Mouse (Mus musculus) heart, embryonic 14.5 days (tissue): Measurements from ENCODE around the gene Cox7b2. TPM values are rescaled to one million over a fixed set of nuclear protein-coding genes. Genes with fewer than 3 reads are reported as not detected.

Experiments
- ATAC-seq: fragments of 200-750 bp; cut with Nextera tagmentation; 2 replicates; pipeline ENCODE4 v1.8.0; 2017; ENCODE audit warnings: low read depth, moderate TSS enrichment; ENCODE audit not compliant: insufficient number of reproducible peaks, insufficient read depth, low FRiP score
- H3K27ac ChIP-seq, 2 experiments: fragments of 200-500 bp in 1 of 2; fragments of 300-500 bp in 1 of 2; sonication (generic) in 1 of 2; replicated peaks in 1 of 2; 2 replicates each; pipeline ENCODE4 v1.5.1; 2012 to 2014; ENCODE audit warnings: low read depth in 2 of 2, low read length in 2 of 2, control low read depth in 1 of 2, mild to moderate bottlenecking in 1 of 2, mixed read lengths in 1 of 2; ENCODE audit not compliant: control insufficient read depth in 1 of 2, insufficient read depth in 1 of 2
- H3K27me3 ChIP-seq: fragments of 300-500 bp; sonication (generic); 2 replicates; pipeline ENCODE4 v1.6.1; 2014; ENCODE audit warnings: mild to moderate bottlenecking, low read length, control low read depth; ENCODE audit not compliant: control insufficient read depth, insufficient read depth
- H3K36me3 ChIP-seq: fragments of 300-500 bp; sonication (generic); 2 replicates; pipeline ENCODE4 v1.6.1; 2014; ENCODE audit warnings: mild to moderate bottlenecking, control low read depth, low read length, mixed read lengths; ENCODE audit not compliant: control insufficient read depth, insufficient read depth
- H3K4me1 ChIP-seq, 2 experiments: fragments of 200-500 bp in 1 of 2; fragments of 300-500 bp in 1 of 2; sonication (generic) in 1 of 2; 2 replicates each; pipeline ENCODE4 v1.6.1; 2012 to 2014; ENCODE audit warnings: low read length in 2 of 2, control low read depth in 1 of 2, mixed read lengths in 1 of 2; ENCODE audit not compliant: control insufficient read depth in 2 of 2, insufficient read depth in 2 of 2
- H3K4me2 ChIP-seq: fragments of 300-500 bp; sonication (generic); 2 replicates; pipeline ENCODE4 v1.6.1; 2014; ENCODE audit warnings: mild to moderate bottlenecking, low read length
- H3K4me3 ChIP-seq, 2 experiments: fragments of 200-500 bp in 1 of 2; fragments of 300-500 bp in 1 of 2; sonication (generic) in 1 of 2; 2 replicates each; pipeline ENCODE4 v1.5.1; 2012 to 2014; ENCODE audit warnings: low read length in 2 of 2, mild to moderate bottlenecking in 2 of 2, control low read depth in 1 of 2, low read depth in 1 of 2, moderate library complexity in 1 of 2; ENCODE audit not compliant: control insufficient read depth in 1 of 2, insufficient read depth in 1 of 2
- H3K9ac ChIP-seq: fragments of 300-500 bp; sonication (generic); 2 replicates; pipeline ENCODE4 v1.6.1; 2014; ENCODE audit warnings: mild to moderate bottlenecking, low read length
- H3K9me3 ChIP-seq: fragments of 300-500 bp; sonication (generic); 2 replicates; pipeline ENCODE4 v1.6.1; 2016; ENCODE audit warnings: low read length, control low read depth; ENCODE audit not compliant: control insufficient read depth
- WGBS: fragments of 180-500 bp; shearing (Covaris S2); extraction: QIAGEN DNeasy Blood & Tissue Kit; methylation state at CpG from one replicate; pipeline ENCODE4 v1.1.7; 2014; 5-methylcytosine and 5-hydroxymethylcytosine counted together
- polyA plus RNA-seq: library from polyadenylated mRNA; unstranded; fragments of >200 nt; fragmentation: Nextera tagmentation; extraction: Ambion mirVana; gene quantifications from 2 replicates; pipeline ENCODE4 v1.2.1, GENCODE M21; 2014

Gene Cox7b2
- polyA plus RNA-seq, 1 experiment from 2014 or later: 0.42 TPM

DNA sequence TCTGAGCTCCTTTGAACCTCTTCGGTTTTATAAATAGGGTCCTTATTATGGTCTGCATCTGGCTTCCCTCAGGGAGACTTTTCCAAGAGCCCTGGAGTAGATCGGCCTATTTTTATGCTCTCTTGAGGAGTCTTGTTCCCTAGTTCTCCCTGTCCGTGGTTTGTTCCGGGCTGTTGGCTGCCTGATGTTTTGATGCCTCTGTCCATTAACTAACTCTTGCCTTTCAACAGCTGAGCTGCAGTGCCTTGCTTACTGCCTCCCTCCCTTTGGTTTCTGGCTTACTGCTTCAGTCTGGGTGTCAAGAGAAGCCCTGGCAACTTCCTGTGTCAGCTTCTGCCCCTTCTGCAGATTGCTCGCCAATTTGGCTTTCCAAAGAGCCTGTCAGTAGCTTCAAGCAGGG lies 52.4 kb downstream of the Cox7b2 start:
- Histone ChIP-seq H3K4me1 (0 out of 4 replicates have a peak, but pooled peaks cover 0 to 2% of the 10 kb centered on the region in 2 experiments), H3K27ac (peak overlapping the region in 1 of 2 experiments; percentile 19; a peak in 1 of 4 replicates), H3K9ac (no peak overlapping the region), H3K36me3 (no peaks in the 10 kb centered on the region), H3K9me3 (no peaks in the 10 kb centered on the region), H3K27me3 (no peaks in the 10 kb centered on the region), H3K4me2 (peak overlapping the region; percentile 32), H3K4me3 (no peak overlapping the region)
- 19% methylated on average over 5 of the region's 5 CpGs for WGBS
- no peak for ATAC-seq

DNA sequence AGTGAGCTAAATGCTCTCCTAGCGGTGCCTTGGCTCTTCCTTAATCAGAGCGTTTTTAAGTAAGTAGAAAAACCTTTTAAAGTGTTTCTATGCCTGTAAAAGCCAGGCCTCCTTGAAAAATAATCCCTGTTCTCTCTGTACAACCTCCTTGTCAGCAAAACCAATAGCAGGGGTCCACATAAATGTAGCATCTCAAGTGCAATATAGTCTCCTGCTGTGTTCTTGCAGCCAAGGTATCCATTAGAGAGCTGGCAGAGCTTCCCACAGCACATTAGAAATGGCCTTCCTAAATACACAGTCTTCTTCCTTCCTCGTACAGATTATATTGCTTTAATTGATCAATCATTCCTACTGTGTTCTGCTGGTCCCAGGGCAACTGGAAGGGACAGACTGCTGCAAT lies 91.0 kb downstream of the Cox7b2 start:
- no peak overlapping the region for H3K9ac ChIP-seq
- H3K4me1 ChIP-seq: no peaks in the 10 kb centered on the region
- ATAC-seq: no peak
- H3K36me3 ChIP-seq: no peaks in the 10 kb centered on the region
- H3K4me2 ChIP-seq: no peak overlapping the region
- no peaks in the 10 kb centered on the region for H3K27me3 ChIP-seq
- no peak overlapping the region for H3K4me3 ChIP-seq
- WGBS: 40% methylated on average over 3 of the region's 3 CpGs
- H3K9me3 ChIP-seq: no peaks in the 10 kb centered on the region
- H3K27ac ChIP-seq: no peak overlapping the region

DNA sequence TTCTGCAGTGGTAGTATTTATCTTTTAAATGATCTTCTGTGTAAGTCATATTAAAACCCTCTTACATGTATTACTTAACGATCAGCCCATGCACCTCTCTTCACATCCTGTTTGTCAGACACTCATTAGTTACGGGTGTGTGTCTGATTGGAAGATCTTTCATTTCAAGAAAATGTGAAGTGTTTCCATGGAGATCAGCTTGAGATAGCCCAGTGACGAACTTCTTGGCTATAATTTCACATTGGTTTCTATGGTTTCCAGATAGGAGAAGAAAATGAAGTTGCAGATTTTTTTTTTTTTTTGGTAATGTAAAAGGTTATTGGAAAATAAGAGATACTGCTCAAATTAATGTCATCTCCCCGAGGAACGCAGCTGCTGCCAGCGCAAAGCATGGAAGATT lies 107.8 kb downstream of the Cox7b2 start:
- Histone ChIP-seq H3K4me3 (no peak overlapping the region), H3K4me1 (no peaks in the 10 kb centered on the region), H3K9me3 (no peaks in the 10 kb centered on the region), H3K9ac (no peak overlapping the region), H3K36me3 (no peaks in the 10 kb centered on the region), H3K27ac (no peak overlapping the region), H3K27me3 (no peaks in the 10 kb centered on the region), H3K4me2 (no peak overlapping the region)
- ATAC-seq: no peak
- WGBS: 82% methylated on average over 6 of the region's 6 CpGs

Other genes with a start within 250 kb of the Cox7b2 start
- 0.89 and 1.1 TPM in 2 replicates for gene Gabrb1, start 109.9 kb upstream of the Cox7b2 start, polyA plus RNA-seq
- gene Gabra4, start 110.1 kb upstream of the Cox7b2 start, polyA plus RNA-seq: 5.2 and 6.6 TPM in 2 replicates